Mouse (Mus musculus): ENCODE results near the gene Tmem150b.

Gene Tmem150b

GRCm38 (mm10) chr7:4732968-4733392, 7.9 kb upstream of the Tmem150b start:
- intact Hi-C loops (cut with DNase I): no loop called here

GRCm38 (mm10) chr7:4731090-4731489, 6.0 kb upstream of the Tmem150b start:
- intact Hi-C loops (cut with DNase I): no loop called here

- intact Hi-C loops (cut with DNase I): no loop called here
Measured at GRCm38 (mm10) chr7:4724359-4724758, 690 bp downstream of the Tmem150b start.

GRCm38 (mm10) chr7:4723508-4723907, 1.5 kb downstream of the Tmem150b start:
- intact Hi-C loops (cut with DNase I): no loop called here

GRCm38 (mm10) chr7:4719276-4719675, 5.8 kb downstream of the Tmem150b start:
- intact Hi-C loops (cut with DNase I): no loop called here

- intact Hi-C loops (cut with DNase I): no loop called here
Measured at GRCm38 (mm10) chr7:4716955-4717354, 8.1 kb downstream of the Tmem150b start.

GRCm38 (mm10) chr7:4712594-4712993, 12.5 kb downstream of the Tmem150b start:
- intact Hi-C loops (cut with DNase I): loop anchor here (5.0 kb wide), 1 partner anchor 80 kb away; the partner anchor contains the start of gene Rpl28

GRCm38 (mm10) chr7:4705098-4705497, 20.0 kb downstream of the Tmem150b start:
- intact Hi-C loops (cut with DNase I): no loop called here

- intact Hi-C loops (cut with DNase I): loop anchor here (5.0 kb wide), 1 partner anchor 86 kb away; no protein-coding TSS in a partner anchor
Measured at GRCm38 (mm10) chr7:4703195-4703594, 21.9 kb downstream of the Tmem150b start.

- intact Hi-C loops (cut with DNase I): loop anchor here (5.0 kb wide), 1 partner anchor 85 kb away; no protein-coding TSS in a partner anchor
Measured at GRCm38 (mm10) chr7:4702334-4702733, 22.7 kb downstream of the Tmem150b start.

- intact Hi-C loops (cut with DNase I): no loop called here
Measured at GRCm38 (mm10) chr7:4693004-4693403, 32.0 kb downstream of the Tmem150b start.

- intact Hi-C loops (cut with DNase I): no loop called here
Measured at GRCm38 (mm10) chr7:4690951-4691653, 33.9 kb downstream of the Tmem150b start.

GRCm38 (mm10) chr7:4690387-4690786, 34.7 kb downstream of the Tmem150b start, which contains the start of gene Brsk1:
Gene Brsk1 (plus strand): TSS chr7:4690604.
- intact Hi-C loops (cut with DNase I): no loop called here

- intact Hi-C loops (cut with DNase I): no loop called here
Measured at GRCm38 (mm10) chr7:4684632-4685417, 40.2 kb downstream of the Tmem150b start, which contains the start of gene Hspbp1. Gene Hspbp1 (minus strand): TSS chr7:4685068.

GRCm38 (mm10) chr7:4684203-4684602, 40.8 kb downstream of the Tmem150b start:
- intact Hi-C loops (cut with DNase I): no loop called here

GRCm38 (mm10) chr7:4683307-4683706, 41.7 kb downstream of the Tmem150b start:
- intact Hi-C loops (cut with DNase I): no loop called here

- intact Hi-C loops (cut with DNase I): no loop called here
Measured at GRCm38 (mm10) chr7:4675200-4675599, 49.8 kb downstream of the Tmem150b start.

- intact Hi-C loops (cut with DNase I): no loop called here
Measured at GRCm38 (mm10) chr7:4674114-4674731, 50.8 kb downstream of the Tmem150b start.

- intact Hi-C loops (cut with DNase I): no loop called here
Measured at GRCm38 (mm10) chr7:4671956-4672355, 53.1 kb downstream of the Tmem150b start.

- intact Hi-C loops (cut with DNase I): no loop called here
Measured at GRCm38 (mm10) chr7:4670655-4671255, 54.3 kb downstream of the Tmem150b start.

GRCm38 (mm10) chr7:4669156-4669555, 55.9 kb downstream of the Tmem150b start:
- intact Hi-C loops (cut with DNase I): no loop called here
